Mouse (Mus musculus) lung, embryonic 16.5 days (tissue): ENCODE measurements at regions not wholly inside any gene's neighbourhood (a gene's known extent, or its start where the extent isn't known, plus 50 kb on each side); places are given as distances from the start of the nearest gene placed in this dataset.

ENCODE experiments used
- ATAC-seq: fragments of 200-750 bp; cut with Nextera tagmentation; 2 replicates; pipeline ENCODE4 v1.8.0; 2017; ENCODE audit warnings: low read depth, mild to moderate bottlenecking, moderate library complexity
- H3K27ac ChIP-seq: fragments of 300-500 bp; sonication (generic); 2 replicates; pipeline ENCODE4 v1.5.1; 2014; ENCODE audit warnings: mild to moderate bottlenecking, control low read depth, low read length
- H3K27me3 ChIP-seq: fragments of 300-500 bp; sonication (generic); 2 replicates; pipeline ENCODE4 v1.6.1; 2014; ENCODE audit warnings: low read depth, low read length, mixed read lengths; ENCODE audit not compliant: control insufficient read depth, insufficient read depth
- H3K36me3 ChIP-seq: fragments of 300-500 bp; sonication (generic); 2 replicates; pipeline ENCODE4 v1.6.1; 2014; ENCODE audit warnings: low read length; ENCODE audit not compliant: control insufficient read depth, insufficient read depth
- H3K4me1 ChIP-seq: fragments of 300-500 bp; sonication (generic); replicated peaks from 2 replicates; pipeline ENCODE4 v1.6.1; 2014; ENCODE audit warnings: low read length, mixed read lengths; ENCODE audit not compliant: control insufficient read depth, insufficient read depth
- H3K4me2 ChIP-seq: fragments of 300-500 bp; sonication (generic); 2 replicates; pipeline ENCODE4 v1.6.1; 2014; ENCODE audit warnings: low read depth, low read length, control low read depth
- H3K4me3 ChIP-seq: fragments of 300-500 bp; sonication (generic); 2 replicates; pipeline ENCODE4 v1.5.1; 2014; ENCODE audit warnings: mild to moderate bottlenecking, low read length, control low read depth
- H3K9ac ChIP-seq: fragments of 300-500 bp; sonication (generic); 2 replicates; pipeline ENCODE4 v1.6.1; 2014; ENCODE audit warnings: low read length, control low read depth
- H3K9me3 ChIP-seq: fragments of 300-500 bp; sonication (generic); 2 replicates; pipeline ENCODE4 v1.6.1; 2016; ENCODE audit warnings: low read length; ENCODE audit not compliant: control insufficient read depth
- WGBS: fragments of 180-500 bp; shearing (Covaris S2); extraction: QIAGEN DNeasy Blood & Tissue Kit; methylation state at CpG from one replicate; pipeline ENCODE4 v1.1.7; 2014; 5-methylcytosine and 5-hydroxymethylcytosine counted together

GRCm38 (mm10) chr8:87417466-87417865 lies 54.9 kb downstream of the Cbln1 start:
- Histone ChIP-seq H3K4me1 (no peaks in the 10 kb centered on the region), H3K9ac (no peak overlapping the region), H3K36me3 (no peaks in the 10 kb centered on the region), H3K4me2 (no peak overlapping the region), H3K9me3 (no peaks in the 10 kb centered on the region), H3K27me3 (no peaks in the 10 kb centered on the region), H3K27ac (no peak overlapping the region), H3K4me3 (no peak overlapping the region)
- WGBS, result 52% methylated on average over 2 of the region's 2 CpGs
- ATAC-seq, result no peak

GRCm38 (mm10) chr8:87415051-87415630 lies 57.3 kb downstream of the Cbln1 start:
- Histone ChIP-seq H3K4me2 (no peak overlapping the region), H3K9ac (no peak overlapping the region), H3K4me1 (no peaks in the 10 kb centered on the region), H3K27ac (no peak overlapping the region), H3K4me3 (no peak overlapping the region), H3K36me3 (no peaks in the 10 kb centered on the region), H3K9me3 (no peaks in the 10 kb centered on the region), H3K27me3 (no peaks in the 10 kb centered on the region)
- 66% methylated on average over 3 of the region's 3 CpGs for WGBS
- no peak for ATAC-seq

- Histone ChIP-seq H3K4me3 (no peak overlapping the region), H3K27ac (no peak overlapping the region), H3K4me2 (no peak overlapping the region), H3K27me3 (no peaks in the 10 kb centered on the region), H3K9ac (no peak overlapping the region), H3K4me1 (no peaks in the 10 kb centered on the region), H3K9me3 (no peaks in the 10 kb centered on the region), H3K36me3 (no peaks in the 10 kb centered on the region)
- WGBS, result 52% methylated on average over 2 of the region's 2 CpGs
- no peak for ATAC-seq
These were observed 83.4 kb downstream of the Cbln1 start for GRCm38 (mm10) chr8:87389016-87389415.

GRCm38 (mm10) chr8:87383527-87384206 lies 88.7 kb downstream of the Cbln1 start:
- H3K9ac ChIP-seq, result no peak overlapping the region
- H3K27ac ChIP-seq, result no peak overlapping the region
- no peaks in the 10 kb centered on the region for H3K9me3 ChIP-seq
- 66% methylated on average over 12 of the region's 12 CpGs for WGBS
- H3K4me1 ChIP-seq, result no peaks in the 10 kb centered on the region
- no peak for ATAC-seq
- no peak overlapping the region for H3K4me2 ChIP-seq
- no peak overlapping the region for H3K4me3 ChIP-seq
- no peaks in the 10 kb centered on the region for H3K27me3 ChIP-seq
- no peaks in the 10 kb centered on the region for H3K36me3 ChIP-seq

- no peak overlapping the region for H3K9ac ChIP-seq
- no peaks in the 10 kb centered on the region for H3K27me3 ChIP-seq
- ATAC-seq, result no peak
- no peak overlapping the region for H3K4me3 ChIP-seq
- H3K4me2 ChIP-seq, result no peak overlapping the region
- H3K9me3 ChIP-seq, result no peaks in the 10 kb centered on the region
- H3K36me3 ChIP-seq, result no peaks in the 10 kb centered on the region
- no peaks in the 10 kb centered on the region for H3K4me1 ChIP-seq
- no peak overlapping the region for H3K27ac ChIP-seq
- WGBS, result 77% methylated on average over 5 of the region's 5 CpGs
These were observed 90.1 kb downstream of the Cbln1 start for GRCm38 (mm10) chr8:87382311-87382710.

- WGBS, result 52% methylated on average over 3 of the region's 3 CpGs
- Histone ChIP-seq H3K4me3 (no peak overlapping the region), H3K4me2 (no peak overlapping the region), H3K36me3 (no peaks in the 10 kb centered on the region), H3K4me1 (no peaks in the 10 kb centered on the region), H3K9ac (no peak overlapping the region), H3K27me3 (no peaks in the 10 kb centered on the region), H3K9me3 (no peaks in the 10 kb centered on the region), H3K27ac (no peak overlapping the region)
- ATAC-seq, result no peak
These were observed 91.6 kb downstream of the Cbln1 start for GRCm38 (mm10) chr8:87380791-87381190.

- H3K4me2 ChIP-seq, result no peak overlapping the region
- H3K36me3 ChIP-seq, result no peaks in the 10 kb centered on the region
- no peak overlapping the region for H3K9ac ChIP-seq
- ATAC-seq, result no peak
- H3K27ac ChIP-seq, result no peak overlapping the region
- H3K4me1 ChIP-seq, result no peaks in the 10 kb centered on the region
- no peaks in the 10 kb centered on the region for H3K9me3 ChIP-seq
- no peak overlapping the region for H3K4me3 ChIP-seq
- 86% methylated on average over 8 of the region's 8 CpGs for WGBS
- no peaks in the 10 kb centered on the region for H3K27me3 ChIP-seq
These were observed 93.1 kb downstream of the Cbln1 start for GRCm38 (mm10) chr8:87379296-87379695.

- Histone ChIP-seq H3K4me1 (no peaks in the 10 kb centered on the region), H3K4me2 (no peak overlapping the region), H3K9me3 (no peaks in the 10 kb centered on the region), H3K4me3 (no peak overlapping the region), H3K36me3 (no peaks in the 10 kb centered on the region), H3K9ac (no peak overlapping the region), H3K27me3 (no peaks in the 10 kb centered on the region), H3K27ac (no peak overlapping the region)
- WGBS, result 53% methylated on average over 6 of the region's 6 CpGs
- no peak for ATAC-seq
These were observed 98.4 kb downstream of the Cbln1 start for GRCm38 (mm10) chr8:87374044-87374443.

GRCm38 (mm10) chr8:87373535-87373934 lies 98.9 kb downstream of the Cbln1 start:
- no peaks in the 10 kb centered on the region for H3K4me1 ChIP-seq
- no peaks in the 10 kb centered on the region for H3K36me3 ChIP-seq
- no peak overlapping the region for H3K27ac ChIP-seq
- no peaks in the 10 kb centered on the region for H3K9me3 ChIP-seq
- no peaks in the 10 kb centered on the region for H3K27me3 ChIP-seq
- no peak overlapping the region for H3K9ac ChIP-seq
- H3K4me2 ChIP-seq, result no peak overlapping the region
- no peak overlapping the region for H3K4me3 ChIP-seq
- ATAC-seq, result no peak
- 24% methylated on average over 6 of the region's 6 CpGs for WGBS
